Mouse (Mus musculus): Measurements from ENCODE around the gene Zc3hc1. TPM values are rescaled to one million over a fixed set of nuclear protein-coding genes. Genes with fewer than 3 reads are reported as not detected.

The Zc3hc1 gene
- 38.0 and 38.8 TPM in 2 replicates for polyA plus RNA-seq (2015; fragmentation: Nextera tagmentation; extraction: Ambion mirVana)

DNA sequence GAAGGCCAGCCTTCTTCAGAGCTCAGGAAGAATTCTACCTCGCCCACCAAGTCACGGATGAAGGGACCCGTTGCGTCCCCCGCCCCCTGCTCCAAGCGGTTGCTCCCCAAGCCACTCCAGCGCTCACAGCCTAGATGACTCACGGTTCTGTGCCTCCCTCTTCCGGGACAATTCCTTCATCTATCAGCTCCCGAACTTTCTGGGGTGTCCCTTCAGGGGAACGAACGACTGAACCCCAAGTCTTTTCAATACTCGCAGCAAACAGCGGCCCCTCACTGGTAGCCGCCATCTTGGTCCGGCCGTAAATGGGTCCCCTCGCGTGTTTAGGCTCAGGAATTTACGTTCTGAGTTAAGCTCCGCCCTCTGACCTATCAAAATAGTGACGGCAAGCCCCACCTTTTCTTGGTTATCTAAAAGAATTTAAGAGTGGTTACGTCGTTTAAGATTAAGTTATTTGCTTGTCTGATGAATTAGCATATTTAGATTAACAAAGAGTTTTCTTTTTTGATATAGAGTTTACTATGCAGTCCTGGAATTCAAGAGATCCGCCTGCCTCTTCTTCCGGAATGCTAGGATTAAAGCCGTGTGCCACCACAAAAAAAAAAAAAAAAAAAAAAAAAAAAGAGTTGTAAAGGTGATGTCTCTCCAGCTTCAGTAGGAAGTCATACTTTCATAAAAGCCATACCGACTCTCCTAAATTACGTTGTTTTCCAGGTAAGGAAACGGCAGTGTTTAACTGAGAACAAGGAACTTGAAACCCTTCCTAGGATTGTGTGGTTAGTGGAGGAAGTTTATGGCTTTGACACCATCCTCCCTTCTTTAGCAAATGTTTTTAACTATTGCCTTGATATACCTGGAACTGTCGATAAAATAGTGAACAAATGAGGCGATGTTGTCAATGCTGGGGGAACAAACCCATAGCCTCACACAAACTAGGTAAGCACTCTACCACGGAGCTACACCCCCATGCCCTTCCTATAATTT is at the start of gene Zc3hc1:
TSS of gene Zc3hc1 (minus strand) at position 315 of the 984 bp plus-strand sequence.
- H3K27ac ChIP-seq (ENCODE audit: low read length) = peak within 1 kb of the TSS; percentile 30; the same call in 1 of the 2 replicates
- H3K36me3 ChIP-seq (ENCODE audit: control insufficient read depth, insufficient read depth, low read length) = no peaks in the 10 kb centered on the region
- ATAC-seq = peak; percentile 91
- 15% methylated on average over 33 of the region's 33 CpGs for WGBS
- no peaks in the 10 kb centered on the region for H3K4me1 ChIP-seq (ENCODE audit: control insufficient read depth, insufficient read depth, low read length)
- no peaks in the 10 kb centered on the region for H3K9me3 ChIP-seq (ENCODE audit: control insufficient read depth, low read length)
- peak within 1 kb of the TSS; percentile 72 for H3K4me3 ChIP-seq (ENCODE audit: low read length)
- no peaks in the 10 kb centered on the region for H3K27me3 ChIP-seq (replicated peaks; ENCODE audit: control insufficient read depth, insufficient read depth, low read length)
- H3K4me2 ChIP-seq (ENCODE audit: low read depth, low read length) = peak within 1 kb of the TSS; percentile 54
- H3K9ac ChIP-seq (ENCODE audit: low read depth, low read length) = peak within 1 kb of the TSS; percentile 81

DNA sequence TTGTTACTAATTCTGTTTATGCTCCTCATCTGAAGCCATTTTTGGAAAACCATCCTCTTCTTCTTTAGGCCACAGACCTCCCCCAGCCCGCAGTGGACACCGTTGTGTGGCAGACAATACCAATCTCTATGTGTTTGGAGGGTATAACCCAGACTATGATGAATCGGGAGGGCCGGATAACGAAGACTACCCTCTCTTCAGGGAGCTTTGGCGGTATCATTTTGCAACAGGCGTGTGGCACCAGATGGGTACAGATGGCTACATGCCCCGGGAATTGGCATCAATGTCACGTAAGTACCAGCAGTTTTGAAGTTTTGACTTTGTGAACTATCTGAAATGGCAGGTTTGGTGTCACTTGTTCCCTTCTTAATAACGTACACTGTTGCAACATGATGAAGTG is 48.7 kb upstream of the Zc3hc1 start:
- no peaks in the 10 kb centered on the region for H3K27me3 ChIP-seq (replicated peaks; ENCODE audit: control insufficient read depth, insufficient read depth, low read length)
- no peaks in the 10 kb centered on the region for H3K9me3 ChIP-seq (ENCODE audit: control insufficient read depth, low read length)
- H3K36me3 ChIP-seq (ENCODE audit: control insufficient read depth, insufficient read depth, low read length) = no peaks in the 10 kb centered on the region; the same call in 1 of the 2 replicates
- no peak overlapping the region for H3K4me2 ChIP-seq (ENCODE audit: low read depth, low read length)
- peaks cover 9% of the 10 kb centered on the region; the same call in 1 of the 2 replicates for H3K4me1 ChIP-seq (ENCODE audit: control insufficient read depth, insufficient read depth, low read length)
- no peak overlapping the region for H3K27ac ChIP-seq (ENCODE audit: low read length)
- WGBS = 94% methylated on average over 10 of the region's 10 CpGs
- no peak for ATAC-seq
- H3K4me3 ChIP-seq (ENCODE audit: low read length) = no peak overlapping the region
- H3K9ac ChIP-seq (ENCODE audit: low read depth, low read length) = no peak overlapping the region

DNA sequence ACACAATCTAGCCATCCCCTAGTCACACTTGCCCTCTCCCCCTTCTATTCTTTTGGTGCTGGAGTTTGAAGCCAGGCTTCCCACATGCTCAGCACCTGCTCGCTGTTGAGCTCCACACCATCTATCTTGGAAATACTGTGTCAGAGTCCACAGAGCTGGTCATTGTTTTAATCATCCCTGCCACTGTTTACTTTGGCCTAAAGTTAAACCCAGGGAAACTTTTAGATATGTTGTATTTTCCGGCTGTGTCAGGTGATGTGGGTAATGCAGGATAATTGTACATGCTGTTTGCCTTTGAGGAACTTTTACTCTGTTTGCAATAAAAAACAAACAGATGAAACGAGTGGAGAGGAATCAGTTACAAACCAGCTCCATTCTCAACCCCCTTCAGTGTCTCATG is 46.2 kb upstream of the Zc3hc1 start:
- Histone ChIP-seq H3K9me3 (ENCODE audit: control insufficient read depth, low read length) (no peaks in the 10 kb centered on the region), H3K4me3 (ENCODE audit: low read length) (no peak overlapping the region), H3K27ac (ENCODE audit: low read length) (no peak overlapping the region), H3K36me3 (ENCODE audit: control insufficient read depth, insufficient read depth, low read length) (no peaks in the 10 kb centered on the region; the same call in 1 of the 2 replicates), H3K27me3 (replicated peaks; ENCODE audit: control insufficient read depth, insufficient read depth, low read length) (no peaks in the 10 kb centered on the region), H3K9ac (ENCODE audit: low read depth, low read length) (no peak overlapping the region), H3K4me1 (ENCODE audit: control insufficient read depth, insufficient read depth, low read length) (peaks cover 9% of the 10 kb centered on the region; the same call in 1 of the 2 replicates), H3K4me2 (ENCODE audit: low read depth, low read length) (no peak overlapping the region)
- 29% methylated on average over 3 of the region's 3 CpGs for WGBS
- ATAC-seq = peak; percentile 53; the same call in 1 of the 2 replicates

DNA sequence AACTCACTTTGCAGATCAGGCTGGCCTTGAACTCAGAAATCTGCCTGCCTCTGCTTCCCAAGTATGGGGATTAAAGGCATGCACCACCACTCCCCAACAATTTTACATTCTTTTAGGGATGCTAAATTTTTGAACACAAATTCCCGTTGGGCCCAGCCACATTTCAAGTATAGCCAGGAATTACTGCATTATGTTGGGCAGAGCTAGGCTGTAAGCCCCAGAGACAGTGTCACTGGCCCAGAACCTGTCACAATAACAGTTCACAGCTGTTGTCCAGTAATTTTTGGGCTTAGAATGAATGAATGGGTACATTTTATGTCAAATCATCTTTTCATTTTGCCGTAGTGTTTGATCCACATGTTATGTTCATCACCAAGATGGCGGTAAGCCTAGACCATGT is 45.6 kb upstream of the Zc3hc1 start:
- WGBS = 86% methylated on average over 3 of the region's 3 CpGs
- ATAC-seq = no peak
- H3K4me1 ChIP-seq (ENCODE audit: control insufficient read depth, insufficient read depth, low read length) = peaks cover 9% of the 10 kb centered on the region; the same call in 1 of the 2 replicates
- H3K9ac ChIP-seq (ENCODE audit: low read depth, low read length) = no peak overlapping the region
- no peaks in the 10 kb centered on the region for H3K27me3 ChIP-seq (replicated peaks; ENCODE audit: control insufficient read depth, insufficient read depth, low read length)
- no peak overlapping the region for H3K27ac ChIP-seq (ENCODE audit: low read length)
- H3K36me3 ChIP-seq (ENCODE audit: control insufficient read depth, insufficient read depth, low read length) = no peaks in the 10 kb centered on the region; the same call in 1 of the 2 replicates
- no peak overlapping the region for H3K4me3 ChIP-seq (ENCODE audit: low read length)
- H3K4me2 ChIP-seq (ENCODE audit: low read depth, low read length) = no peak overlapping the region
- H3K9me3 ChIP-seq (ENCODE audit: control insufficient read depth, low read length) = no peaks in the 10 kb centered on the region

DNA sequence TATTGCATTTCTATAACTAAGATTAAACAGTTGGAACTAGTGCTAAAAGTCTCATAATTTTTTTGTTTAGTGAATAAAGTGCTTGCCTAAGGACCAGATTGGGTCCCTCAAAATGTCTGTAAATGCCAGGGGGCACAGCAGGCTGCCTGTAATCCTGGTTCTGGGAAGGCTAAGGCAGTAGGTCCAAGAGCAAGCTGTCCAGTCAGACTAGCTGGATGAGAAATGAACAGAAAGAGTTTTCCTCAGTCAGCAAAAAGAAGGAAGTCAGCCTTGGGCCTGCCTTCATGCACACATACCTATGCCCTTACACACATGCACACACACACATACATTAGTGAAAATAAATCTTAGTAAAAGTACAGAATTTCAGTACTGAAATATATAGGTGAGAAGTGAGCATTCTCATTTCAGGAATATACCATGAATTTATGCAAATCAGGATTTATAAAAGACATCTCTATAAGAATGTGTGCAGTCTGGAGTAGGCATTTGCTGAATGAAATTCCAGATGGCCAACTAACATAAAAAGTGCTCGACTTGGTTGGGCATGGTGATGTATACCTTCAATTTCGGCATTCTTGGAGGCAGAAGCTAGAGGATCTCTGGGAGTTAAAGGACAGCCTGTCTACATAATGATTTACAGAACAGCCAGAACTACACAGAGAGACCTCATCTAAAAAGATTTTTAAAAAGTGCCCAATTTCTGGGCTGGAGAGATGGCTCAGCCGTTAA is 41.8 kb upstream of the Zc3hc1 start:
- Histone ChIP-seq H3K27ac (ENCODE audit: low read length) (peak overlapping the region; percentile 51), H3K9ac (ENCODE audit: low read depth, low read length) (no peak overlapping the region), H3K4me2 (ENCODE audit: low read depth, low read length) (no peak overlapping the region), H3K4me3 (ENCODE audit: low read length) (no peak overlapping the region), H3K9me3 (ENCODE audit: control insufficient read depth, low read length) (no peaks in the 10 kb centered on the region), H3K36me3 (ENCODE audit: control insufficient read depth, insufficient read depth, low read length) (no peaks in the 10 kb centered on the region), H3K4me1 (ENCODE audit: control insufficient read depth, insufficient read depth, low read length) (peaks cover 9% of the 10 kb centered on the region; the same call in 1 of the 2 replicates), H3K27me3 (replicated peaks; ENCODE audit: control insufficient read depth, insufficient read depth, low read length) (no peaks in the 10 kb centered on the region)
- 0 out of 2 replicates have a peak, but pooled peaks have one; percentile 11 for ATAC-seq
- 45% methylated on average over 3 of the region's 3 CpGs for WGBS

DNA sequence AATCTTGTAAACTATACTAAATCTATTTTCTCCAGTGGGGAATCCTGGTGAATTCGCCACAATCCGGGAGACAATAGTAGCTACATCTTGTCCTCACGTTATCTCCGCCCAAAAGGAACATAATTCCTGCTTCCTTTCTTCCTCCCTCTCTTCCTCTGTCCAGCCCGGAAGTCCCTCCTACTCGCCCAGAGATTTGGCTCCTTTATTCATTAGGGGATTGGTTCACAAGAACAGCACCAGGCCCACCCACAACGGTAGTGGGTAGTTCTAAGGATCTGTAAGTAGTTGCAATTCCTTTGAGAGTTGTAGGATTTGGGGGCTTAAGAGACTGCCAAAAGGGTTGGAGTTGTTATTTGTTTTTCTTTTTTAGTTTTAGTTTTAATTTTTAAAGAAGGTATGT is 26.0 kb upstream of the Zc3hc1 start:
- H3K4me2 ChIP-seq (ENCODE audit: low read depth, low read length) = no peak overlapping the region
- no peak overlapping the region for H3K9ac ChIP-seq (ENCODE audit: low read depth, low read length)
- H3K27ac ChIP-seq (ENCODE audit: low read length) = no peak overlapping the region
- no peaks in the 10 kb centered on the region for H3K36me3 ChIP-seq (ENCODE audit: control insufficient read depth, insufficient read depth, low read length)
- H3K4me3 ChIP-seq (ENCODE audit: low read length) = no peak overlapping the region
- WGBS = 90% methylated on average over 7 of the region's 7 CpGs
- no peaks in the 10 kb centered on the region for H3K4me1 ChIP-seq (ENCODE audit: control insufficient read depth, insufficient read depth, low read length)
- no peaks in the 10 kb centered on the region for H3K27me3 ChIP-seq (replicated peaks; ENCODE audit: control insufficient read depth, insufficient read depth, low read length)
- ATAC-seq = no peak
- H3K9me3 ChIP-seq (ENCODE audit: control insufficient read depth, low read length) = no peaks in the 10 kb centered on the region

DNA sequence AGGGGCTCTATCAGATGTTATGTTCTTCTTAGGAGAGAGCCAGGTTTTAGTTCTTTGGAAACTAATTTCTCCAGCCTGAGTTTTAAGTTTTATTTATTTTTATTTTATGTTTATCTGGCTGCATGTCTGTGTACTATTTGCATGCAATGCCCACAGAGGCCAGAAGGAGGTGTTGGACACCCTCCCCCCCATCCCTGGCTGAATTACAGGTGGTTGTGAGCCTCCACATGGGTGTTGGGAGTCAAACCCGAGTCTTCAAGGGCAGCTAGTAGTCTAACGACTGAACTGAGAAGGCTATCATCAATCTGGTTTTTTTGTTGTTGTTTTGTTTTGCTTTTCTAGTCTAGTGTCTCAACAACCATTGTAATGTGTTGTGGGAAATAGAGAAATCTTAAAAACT is 25.3 kb upstream of the Zc3hc1 start:
- Histone ChIP-seq H3K36me3 (ENCODE audit: control insufficient read depth, insufficient read depth, low read length) (no peaks in the 10 kb centered on the region), H3K4me3 (ENCODE audit: low read length) (no peak overlapping the region), H3K4me1 (ENCODE audit: control insufficient read depth, insufficient read depth, low read length) (no peaks in the 10 kb centered on the region), H3K4me2 (ENCODE audit: low read depth, low read length) (no peak overlapping the region), H3K9ac (ENCODE audit: low read depth, low read length) (no peak overlapping the region), H3K9me3 (ENCODE audit: control insufficient read depth, low read length) (no peaks in the 10 kb centered on the region), H3K27me3 (replicated peaks; ENCODE audit: control insufficient read depth, insufficient read depth, low read length) (no peaks in the 10 kb centered on the region), H3K27ac (ENCODE audit: low read length) (no peak overlapping the region)
- no peak for ATAC-seq
- 89% methylated on average over 2 of the region's 2 CpGs for WGBS

DNA sequence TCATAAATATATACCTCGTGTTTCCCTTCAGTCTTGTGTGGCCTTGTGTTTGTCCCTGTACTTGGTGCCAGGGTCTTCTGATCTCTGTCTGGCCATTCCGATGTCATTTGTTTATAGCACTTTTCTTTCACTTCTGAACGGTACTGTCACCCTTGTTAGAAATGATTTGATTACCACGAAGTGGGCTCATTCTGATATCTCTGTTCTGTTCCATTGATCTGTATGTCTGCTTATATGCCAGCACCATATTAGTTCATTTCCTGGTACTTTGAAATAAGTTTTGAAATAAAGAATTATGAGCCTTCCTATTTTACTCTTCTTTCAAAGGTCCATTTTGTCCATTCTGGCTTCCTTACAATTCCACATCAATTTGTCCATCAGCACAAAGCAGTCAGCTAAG is 20.5 kb upstream of the Zc3hc1 start:
- Histone ChIP-seq H3K4me2 (ENCODE audit: low read depth, low read length) (no peak overlapping the region), H3K9ac (ENCODE audit: low read depth, low read length) (no peak overlapping the region), H3K9me3 (ENCODE audit: control insufficient read depth, low read length) (no peaks in the 10 kb centered on the region), H3K36me3 (ENCODE audit: control insufficient read depth, insufficient read depth, low read length) (no peaks in the 10 kb centered on the region), H3K4me3 (ENCODE audit: low read length) (no peak overlapping the region), H3K27ac (ENCODE audit: low read length) (no peak overlapping the region), H3K4me1 (ENCODE audit: control insufficient read depth, insufficient read depth, low read length) (peaks cover 4% of the 10 kb centered on the region; the same call in 1 of the 2 replicates), H3K27me3 (replicated peaks; ENCODE audit: control insufficient read depth, insufficient read depth, low read length) (no peaks in the 10 kb centered on the region)
- no peak for ATAC-seq
- 70% methylated on average over 4 of the region's 4 CpGs for WGBS

All from intestine, embryonic 16.5 days (tissue).